Mouse (Mus musculus) heart, adult 2 months (tissue): ENCODE data around the gene Ubn1. TPM values are rescaled to one million over a fixed set of nuclear protein-coding genes. Genes with fewer than 3 reads are reported as not detected.

Experiments used
- DNase-seq, 2 experiments: peaks; one replicate each; pipeline ENCODE4 v3.0.0; 2021
- H3K27ac ChIP-seq: fragments of 200-600 bp; 2 replicates; pipeline ENCODE4 v1.8.1; 2022
- H3K27me3 ChIP-seq: fragments of 200-500 bp; 2 replicates; pipeline ENCODE4 v1.6.1; 2012; ENCODE audit warnings: mild to moderate bottlenecking, low read length, inconsistent platforms, mixed read lengths; ENCODE audit not compliant: control insufficient read depth, insufficient read depth
- H3K36me3 ChIP-seq: fragments of 200-500 bp; 2 replicates; pipeline ENCODE4 v1.6.1; 2012; ENCODE audit warnings: low read length, inconsistent platforms; ENCODE audit not compliant: control insufficient read depth, insufficient read depth
- H3K4me1 ChIP-seq: fragments of 200-500 bp; 2 replicates; pipeline ENCODE4 v1.6.1; 2011; ENCODE audit warnings: low read length; ENCODE audit not compliant: control insufficient read depth, insufficient read depth
- H3K4me3 ChIP-seq: fragments of 200-600 bp; 2 replicates; pipeline ENCODE4 v1.8.1; 2022
- H3K79me2 ChIP-seq: fragments of 200-500 bp; replicated peaks from 2 replicates; pipeline ENCODE4 v1.6.1; 2012; ENCODE audit warnings: mild to moderate bottlenecking, inconsistent platforms, low read length, moderate library complexity, mixed read lengths; ENCODE audit not compliant: control insufficient read depth, insufficient read depth
- H3K9ac ChIP-seq: fragments of 200-500 bp; 2 replicates; pipeline ENCODE4 v1.6.1; 2012; ENCODE audit warnings: low read depth, mild to moderate bottlenecking, control low read depth, inconsistent platforms, low read length, mixed read lengths
- CTCF ChIP-seq: fragments of 200-600 bp; IDR thresholded peaks from 2 replicates; pipeline ENCODE4 v1.8.1; 2022; ENCODE audit warnings: antibody characterized with exemption, mild to moderate bottlenecking, moderate library complexity
- EP300 ChIP-seq: fragments of 200-500 bp; IDR thresholded peaks from 2 replicates; pipeline ENCODE4 v1.6.1; 2011; ENCODE audit warnings: low read depth, low read length, control low read depth; ENCODE audit not compliant: insufficient read depth
- POLR2A ChIP-seq: fragments of 200-500 bp; IDR thresholded peaks from 2 replicates; pipeline ENCODE4 v1.6.1; 2011; ENCODE audit warnings: mild to moderate bottlenecking, low read depth, low read length, control low read depth; ENCODE audit not compliant: insufficient read depth
- WGBS: fragments of 180-500 bp; shearing (Covaris S2); methylation state at CpG from one replicate; pipeline ENCODE4 v1.1.7; 2018; 5-methylcytosine and 5-hydroxymethylcytosine counted together
- intact Hi-C: fragments of 180-260 bp; cut with DNase I; formaldehyde crosslinking; loops from one replicate; pipeline ENCODE4 v1.15.1; 2025
- polyA plus RNA-seq: library from polyadenylated mRNA; depleted of rRNA; stranded (reverse); fragments of >200 nt; gene quantifications from 2 replicates; pipeline ENCODE4 v1.2.3, GENCODE M21; 2012
- total RNA-seq, 2 experiments: library from RNA; stranded (reverse); gene quantifications; 2 replicates each; pipeline ENCODE4 v1.2.3; 2021

Ubn1 gene
- total and polyA plus RNA-seq, 3 experiments: 15.8 to 23.1 (median 22.8) TPM

DNA sequence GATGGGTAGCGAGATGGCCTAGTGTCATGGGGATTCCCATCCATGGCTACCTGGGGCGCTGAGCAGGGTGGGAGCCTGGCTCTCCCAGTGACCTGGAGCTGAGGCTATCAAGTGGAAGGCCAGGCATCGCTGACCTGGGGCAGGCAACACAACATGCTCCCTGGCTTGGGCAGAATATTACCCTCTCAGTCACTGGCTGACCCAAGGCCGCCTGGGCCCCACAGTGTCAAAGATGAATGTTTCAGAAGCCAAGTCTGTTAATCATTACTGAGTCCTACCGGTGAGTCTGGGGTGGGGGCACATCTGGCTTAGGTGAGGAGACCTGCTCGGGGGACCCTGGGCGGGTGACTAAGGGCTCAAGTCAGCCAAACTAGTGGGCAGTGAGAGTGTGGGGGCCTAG lies 60.0 kb downstream of the Ubn1 start:
- 84% methylated on average over 7 of the region's 7 CpGs for WGBS
- DNase-seq: no peak
- no peak overlapping the region for H3K9ac ChIP-seq
- TF ChIP-seq POLR2A: no peak
- no peak for TF ChIP-seq CTCF
- TF ChIP-seq EP300: no peak
- H3K27ac ChIP-seq: no peak overlapping the region
- no peaks in the 10 kb centered on the region for H3K36me3 ChIP-seq
- H3K4me3 ChIP-seq: no peak overlapping the region
- H3K27me3 ChIP-seq: no peaks in the 10 kb centered on the region
- no peaks in the 10 kb centered on the region for H3K79me2 ChIP-seq
- intact Hi-C loops: no loop called here
- no peaks in the 10 kb centered on the region for H3K4me1 ChIP-seq

DNA sequence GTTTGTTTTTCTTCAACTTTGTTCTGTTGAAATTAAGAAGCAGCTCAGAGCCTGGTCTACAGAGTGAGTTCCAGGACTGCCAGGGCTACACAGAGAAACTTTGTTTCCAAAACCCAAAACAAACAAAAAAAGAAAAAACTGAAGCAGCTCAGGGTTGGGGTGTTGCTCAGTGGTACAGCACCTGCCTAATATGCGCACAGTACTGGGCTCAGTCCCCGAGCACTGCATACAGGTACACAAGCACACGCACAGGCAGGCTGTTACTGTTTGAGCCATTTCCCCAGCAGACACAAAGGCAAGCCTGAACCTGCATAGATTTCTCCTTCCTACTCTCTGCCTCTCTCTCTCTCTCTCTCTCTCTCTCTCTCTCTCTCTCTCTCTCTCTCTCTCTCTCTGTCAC lies 61.2 kb downstream of the Ubn1 start:
- no peaks in the 10 kb centered on the region for H3K36me3 ChIP-seq
- no peak overlapping the region for H3K4me3 ChIP-seq
- H3K4me1 ChIP-seq: no peaks in the 10 kb centered on the region
- no peaks in the 10 kb centered on the region for H3K27me3 ChIP-seq
- intact Hi-C loops: no loop called here
- 88% methylated on average over 3 of the region's 3 CpGs for WGBS
- TF ChIP-seq POLR2A (no peak), EP300 (no peak), CTCF (no peak)
- no peak overlapping the region for H3K9ac ChIP-seq
- no peak overlapping the region for H3K27ac ChIP-seq
- DNase-seq: no peak
- no peaks in the 10 kb centered on the region for H3K79me2 ChIP-seq

GRCm38 (mm10) chr16:5113002-5113550 lies 63.2 kb downstream of the Ubn1 start:
- no peak for TF ChIP-seq POLR2A
- TF ChIP-seq EP300: no peak
- TF ChIP-seq CTCF: no peak
- WGBS: 36% methylated on average over 4 of the region's 4 CpGs
- Histone ChIP-seq H3K4me1 (no peaks in the 10 kb centered on the region), H3K27ac (no peak overlapping the region), H3K27me3 (no peaks in the 10 kb centered on the region), H3K79me2 (no peaks in the 10 kb centered on the region), H3K4me3 (no peak overlapping the region), H3K9ac (no peak overlapping the region), H3K36me3 (no peaks in the 10 kb centered on the region)
- no peak for DNase-seq
- intact Hi-C loops: no loop called here

GRCm38 (mm10) chr16:5113582-5113981 lies 63.7 kb downstream of the Ubn1 start:
- no peak overlapping the region for H3K4me3 ChIP-seq
- intact Hi-C loops: no loop called here
- H3K4me1 ChIP-seq: no peaks in the 10 kb centered on the region
- no peak for DNase-seq
- H3K27me3 ChIP-seq: no peaks in the 10 kb centered on the region
- no peaks in the 10 kb centered on the region for H3K36me3 ChIP-seq
- TF ChIP-seq EP300 (no peak), POLR2A (no peak), CTCF (no peak)
- no peak overlapping the region for H3K9ac ChIP-seq
- WGBS: 57% methylated on average over 2 of the region's 2 CpGs
- H3K27ac ChIP-seq: no peak overlapping the region
- no peaks in the 10 kb centered on the region for H3K79me2 ChIP-seq

DNA sequence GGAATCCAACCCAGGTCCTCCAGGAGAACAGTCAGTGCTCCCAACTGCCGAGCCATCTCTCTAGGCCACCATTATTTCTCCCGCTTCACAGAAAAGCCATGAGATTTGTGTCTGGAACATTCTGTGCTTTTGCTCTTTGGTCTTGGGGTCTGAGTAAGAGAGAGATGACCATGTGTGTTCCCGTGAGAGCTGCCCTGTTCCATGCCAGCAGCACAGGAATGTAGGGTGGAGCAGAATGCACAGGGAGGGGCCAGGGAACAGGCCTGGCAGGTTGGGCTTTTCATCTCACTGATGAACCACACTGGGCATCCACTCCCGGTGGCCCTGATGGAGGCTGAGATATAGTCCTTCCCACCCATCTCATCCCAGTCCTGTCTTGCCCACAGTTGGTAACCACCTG lies 69.5 kb downstream of the Ubn1 start:
- Histone ChIP-seq H3K27me3 (no peaks in the 10 kb centered on the region), H3K27ac (no peak overlapping the region), H3K4me3 (no peak overlapping the region), H3K36me3 (no peaks in the 10 kb centered on the region), H3K4me1 (no peaks in the 10 kb centered on the region), H3K79me2 (no peaks in the 10 kb centered on the region), H3K9ac (no peak overlapping the region)
- TF ChIP-seq POLR2A (no peak), CTCF (no peak), EP300 (no peak)
- intact Hi-C loops: no loop called here
- 70% methylated on average over 4 of the region's 4 CpGs for WGBS
- DNase-seq: no peak

GRCm38 (mm10) chr16:5119845-5120244 lies 70.0 kb downstream of the Ubn1 start:
- WGBS: 69% methylated on average over 4 of the region's 4 CpGs
- TF ChIP-seq POLR2A (no peak), EP300 (no peak), CTCF (no peak)
- no peak overlapping the region for H3K9ac ChIP-seq
- H3K4me1 ChIP-seq: no peaks in the 10 kb centered on the region
- no peak overlapping the region for H3K27ac ChIP-seq
- H3K79me2 ChIP-seq: no peaks in the 10 kb centered on the region
- no peaks in the 10 kb centered on the region for H3K27me3 ChIP-seq
- DNase-seq: no peak
- no peak overlapping the region for H3K4me3 ChIP-seq
- intact Hi-C loops: no loop called here
- H3K36me3 ChIP-seq: no peaks in the 10 kb centered on the region
